Mouse (Mus musculus) E14TG2a.4 (cell line): Measurements from ENCODE around the gene Ldhal6b.

Experiments used
- CTCF ChIP-seq: conservative IDR thresholded peaks from 2 replicates; pipeline ENCODE4 v1.5.1; 2014; ENCODE audit warnings: low read length
- NANOG ChIP-seq: IDR thresholded peaks from 2 replicates; pipeline ENCODE4 v1.6.1; 2014; ENCODE audit warnings: borderline replicate concordance, low read length, mixed read lengths

DNA sequence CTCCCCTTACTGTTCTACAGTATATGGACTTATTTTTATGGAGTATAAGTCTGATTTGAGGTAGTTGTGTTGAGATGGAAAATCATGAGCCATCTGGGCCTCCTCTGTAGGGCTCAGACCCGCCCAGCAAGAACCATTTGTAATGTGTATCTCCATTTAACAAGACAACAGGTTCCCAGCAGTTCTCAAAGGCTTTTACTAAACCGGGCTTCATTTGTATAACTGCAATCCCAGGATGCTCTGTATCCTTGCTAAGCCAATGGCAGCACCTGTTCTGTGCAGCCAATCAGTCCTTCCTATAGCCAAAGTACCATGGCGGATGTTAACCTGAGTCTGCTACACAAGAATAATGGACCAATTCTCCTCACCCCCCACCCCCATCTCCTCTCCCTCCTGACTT, 2.0 kb downstream of the Ldhal6b start:
- TF ChIP-seq CTCF (no peak), NANOG (peak; percentile 53; the same call in 1 of the 2 replicates)
